Mouse (Mus musculus) hindbrain, embryonic 10.5 days (tissue): ENCODE data around the gene Gosr1. TPM values are rescaled to one million over a fixed set of nuclear protein-coding genes. Genes with fewer than 3 reads are reported as not detected.
A peak's percentile ranks its signal among the peaks of the same experiment; 100 is the strongest.

Experiments used
- DNase-seq: peaks from one replicate; pipeline ENCODE4 v3.0.0-alpha.2; 2017; ENCODE audit warnings: low spot score
- H3K27ac ChIP-seq: fragments of 300-500 bp; sonication (generic); 2 replicates; pipeline ENCODE4 v1.5.1; 2016; ENCODE audit warnings: mild to moderate bottlenecking, moderate library complexity
- H3K27me3 ChIP-seq: fragments of 300-500 bp; sonication (generic); 2 replicates; pipeline ENCODE4 v1.6.1; 2016; ENCODE audit warnings: mild to moderate bottlenecking; ENCODE audit not compliant: poor library complexity, insufficient read depth, severe bottlenecking
- H3K36me3 ChIP-seq: fragments of 300-500 bp; sonication (generic); 2 replicates; pipeline ENCODE4 v1.6.1; 2016; ENCODE audit warnings: mild to moderate bottlenecking, moderate library complexity
- H3K4me1 ChIP-seq: fragments of 300-500 bp; sonication (generic); replicated peaks from 2 replicates; pipeline ENCODE4 v1.6.1; 2016; ENCODE audit warnings: mild to moderate bottlenecking
- H3K4me3 ChIP-seq: fragments of 300-500 bp; sonication (generic); 2 replicates; pipeline ENCODE4 v1.5.1; 2016; ENCODE audit warnings: mild to moderate bottlenecking, moderate library complexity
- H3K9me3 ChIP-seq: fragments of 300-500 bp; sonication (generic); 2 replicates; pipeline ENCODE4 v1.6.1; 2016; ENCODE audit warnings: mild to moderate bottlenecking, moderate library complexity
- WGBS: fragments of 180-500 bp; shearing (Covaris S2); methylation state at CpG from one replicate; pipeline ENCODE4 v1.1.7; 2016; 5-methylcytosine and 5-hydroxymethylcytosine counted together
- polyA plus RNA-seq: library from polyadenylated mRNA; unstranded; fragments of >200 nt; fragmentation: Nextera tagmentation; extraction: Ambion mirVana; gene quantifications from 2 replicates; pipeline ENCODE4 v1.2.1, GENCODE M21; 2016

The Gosr1 gene
- polyA plus RNA-seq, 1 experiment from 2014 or later = 29.8 TPM

- Histone ChIP-seq H3K27ac (no peak overlapping the region), H3K4me1 (no peaks in the 10 kb centered on the region), H3K4me3 (no peak overlapping the region), H3K27me3 (no peaks in the 10 kb centered on the region), H3K36me3 (no peaks in the 10 kb centered on the region), H3K9me3 (no peaks in the 10 kb centered on the region)
- 84% methylated on average over 3 of the region's 3 CpGs for WGBS
- no peak for DNase-seq
Measured at GRCm38 (mm10) chr11:76773811-76774210, 10.4 kb upstream of the Gosr1 start.

DNA sequence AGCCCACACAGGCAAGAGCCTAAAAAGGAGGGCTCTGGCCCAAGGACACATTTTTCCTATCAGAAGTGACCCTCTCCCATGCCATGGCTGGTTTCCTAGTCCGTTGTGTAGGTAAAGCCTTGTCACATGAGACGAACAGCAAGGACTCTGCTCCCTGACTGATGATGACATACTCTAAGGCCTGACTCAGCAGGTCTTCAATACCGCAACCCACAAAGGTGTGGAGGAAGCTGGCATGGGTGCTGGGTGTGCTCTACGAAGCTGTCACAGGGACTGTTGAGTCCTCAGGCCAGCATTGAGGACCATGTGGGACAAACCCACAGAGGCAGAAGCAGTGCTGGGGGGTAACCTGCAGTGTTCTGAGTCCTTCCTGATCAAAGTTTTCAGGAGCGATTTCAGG lies 7.2 kb upstream of the Gosr1 start:
- no peak overlapping the region for H3K4me3 ChIP-seq
- 89% methylated on average over 5 of the region's 5 CpGs for WGBS
- no peak overlapping the region for H3K27ac ChIP-seq
- H3K9me3 ChIP-seq = no peaks in the 10 kb centered on the region
- no peaks in the 10 kb centered on the region for H3K27me3 ChIP-seq
- no peak for DNase-seq
- H3K4me1 ChIP-seq = no peaks in the 10 kb centered on the region
- H3K36me3 ChIP-seq = no peaks in the 10 kb centered on the region

GRCm38 (mm10) chr11:76763741-76764122 lies 353 bp upstream of the Gosr1 start:
- H3K27me3 ChIP-seq = no peaks in the 10 kb centered on the region
- peaks cover 27% of the 10 kb centered on the region for H3K36me3 ChIP-seq
- H3K4me3 ChIP-seq = peak overlapping the region; percentile 70
- no peak for DNase-seq
- 12% methylated on average over 4 of the region's 4 CpGs for WGBS
- peaks cover 8% of the 10 kb centered on the region for H3K4me1 ChIP-seq
- H3K27ac ChIP-seq = peak overlapping the region; percentile 92; the same call in 1 of the 2 replicates
- no peaks in the 10 kb centered on the region for H3K9me3 ChIP-seq

- Histone ChIP-seq H3K4me1 (no peaks in the 10 kb centered on the region), H3K27ac (no peak overlapping the region), H3K9me3 (no peaks in the 10 kb centered on the region), H3K36me3 (peaks cover 90% of the 10 kb centered on the region), H3K27me3 (no peaks in the 10 kb centered on the region), H3K4me3 (no peak overlapping the region)
- WGBS = 87% methylated on average over 3 of the region's 3 CpGs
- DNase-seq = no peak
Measured at GRCm38 (mm10) chr11:76752276-76752675, 11.1 kb downstream of the Gosr1 start.

GRCm38 (mm10) chr11:76748819-76749218 lies 14.6 kb downstream of the Gosr1 start:
- Histone ChIP-seq H3K4me3 (no peak overlapping the region), H3K27me3 (no peaks in the 10 kb centered on the region), H3K9me3 (no peaks in the 10 kb centered on the region), H3K27ac (no peak overlapping the region), H3K36me3 (peaks cover 92% of the 10 kb centered on the region), H3K4me1 (no peaks in the 10 kb centered on the region)
- no peak for DNase-seq
- WGBS = 90% methylated on average over 9 of the region's 9 CpGs

GRCm38 (mm10) chr11:76745921-76746320 lies 17.5 kb downstream of the Gosr1 start:
- H3K27me3 ChIP-seq = no peaks in the 10 kb centered on the region
- no peaks in the 10 kb centered on the region for H3K9me3 ChIP-seq
- H3K36me3 ChIP-seq = peaks cover 88% of the 10 kb centered on the region
- DNase-seq = no peak
- H3K27ac ChIP-seq = no peak overlapping the region
- no peak overlapping the region for H3K4me3 ChIP-seq
- WGBS = 95% methylated on average over 1 of the region's 1 CpGs
- H3K4me1 ChIP-seq = no peaks in the 10 kb centered on the region

- H3K4me3 ChIP-seq = no peak overlapping the region
- H3K27me3 ChIP-seq = no peaks in the 10 kb centered on the region
- no peak for DNase-seq
- no peaks in the 10 kb centered on the region for H3K4me1 ChIP-seq
- H3K9me3 ChIP-seq = no peaks in the 10 kb centered on the region
- H3K36me3 ChIP-seq = peaks cover 83% of the 10 kb centered on the region
- no peak overlapping the region for H3K27ac ChIP-seq
- 81% methylated on average over 7 of the region's 7 CpGs for WGBS
Measured at GRCm38 (mm10) chr11:76744550-76744949, 18.8 kb downstream of the Gosr1 start.

DNA sequence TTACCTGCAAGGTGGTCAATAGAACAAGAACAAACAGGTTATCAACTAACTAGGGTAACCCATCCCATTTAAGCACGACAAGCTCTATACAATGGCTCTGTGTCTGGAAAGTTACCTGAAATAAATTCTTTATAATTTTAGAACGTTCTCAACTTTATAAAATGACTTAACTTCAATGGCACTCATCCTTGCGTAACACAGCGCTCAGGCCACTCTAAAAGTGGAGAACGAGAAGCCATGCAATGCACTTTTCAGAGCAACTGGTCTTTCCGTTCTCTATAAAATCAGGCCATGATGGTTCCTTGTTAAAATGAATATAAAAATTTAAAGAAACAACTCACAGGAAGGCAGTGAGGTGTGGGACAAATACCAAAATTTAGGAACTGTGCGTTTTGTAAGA lies 20.9 kb downstream of the Gosr1 start:
- peaks cover 70% of the 10 kb centered on the region for H3K36me3 ChIP-seq
- no peak for DNase-seq
- H3K27ac ChIP-seq = no peak overlapping the region
- no peak overlapping the region for H3K4me3 ChIP-seq
- no peaks in the 10 kb centered on the region for H3K4me1 ChIP-seq
- H3K9me3 ChIP-seq = no peaks in the 10 kb centered on the region
- no peaks in the 10 kb centered on the region for H3K27me3 ChIP-seq
- WGBS = 96% methylated on average over 7 of the region's 7 CpGs

DNA sequence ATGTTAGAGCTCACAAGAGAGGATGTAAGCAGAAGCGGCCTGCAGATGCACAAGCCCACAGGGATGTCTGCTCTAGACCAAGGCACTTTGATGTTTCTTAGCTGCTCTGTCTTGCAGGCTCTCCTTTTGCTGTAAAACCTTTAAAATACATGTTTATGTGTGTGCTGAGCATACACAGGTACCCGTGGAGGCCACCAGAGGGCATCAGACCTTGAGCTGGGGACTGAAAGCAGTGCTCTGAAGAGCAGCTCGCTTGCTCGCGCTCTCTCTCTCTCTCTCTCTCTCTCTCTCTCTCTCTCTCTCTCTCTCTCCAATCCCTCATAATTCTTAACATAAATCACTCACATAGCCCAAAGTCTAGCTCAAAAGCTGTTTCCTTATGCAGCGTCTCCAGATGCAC lies 24.3 kb downstream of the Gosr1 start:
- Histone ChIP-seq H3K27me3 (no peaks in the 10 kb centered on the region), H3K36me3 (peaks cover 70% of the 10 kb centered on the region), H3K4me3 (no peak overlapping the region), H3K4me1 (peaks cover 15% of the 10 kb centered on the region), H3K27ac (no peak overlapping the region), H3K9me3 (no peaks in the 10 kb centered on the region)
- DNase-seq = peak; percentile 21
- WGBS = 77% methylated on average over 6 of the region's 6 CpGs

DNA sequence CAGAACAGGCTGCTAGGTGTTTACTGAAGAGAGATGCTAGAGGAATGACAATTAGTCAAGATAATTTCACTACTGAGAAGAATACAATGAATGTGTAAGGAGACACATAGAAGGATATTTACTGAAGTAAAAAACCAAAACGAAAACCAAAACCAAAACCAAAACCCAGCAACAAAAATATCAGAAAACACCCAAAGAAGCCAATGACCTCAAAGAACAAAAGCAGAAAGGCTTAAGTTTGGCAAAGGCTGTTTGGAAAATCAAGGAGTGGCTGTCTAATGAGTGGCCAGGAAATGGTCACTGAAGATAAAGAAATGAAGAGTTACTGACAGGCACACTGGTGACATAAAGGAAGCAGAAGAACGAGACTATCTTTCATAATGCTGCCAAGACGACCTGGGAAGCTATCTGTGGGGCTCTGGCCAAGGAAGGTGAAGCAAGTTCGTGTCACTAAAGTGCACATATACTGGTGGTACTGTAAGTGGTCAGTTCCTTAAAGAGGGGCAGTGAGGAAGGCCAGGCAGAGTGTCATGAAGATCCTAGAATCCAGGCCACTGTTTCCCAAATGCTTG lies 27.5 kb downstream of the Gosr1 start:
- peaks cover 24% of the 10 kb centered on the region for H3K4me1 ChIP-seq
- peaks cover 74% of the 10 kb centered on the region for H3K36me3 ChIP-seq
- 0 out of 2 replicates have a peak overlapping the region, but pooled peaks have one; percentile 43 for H3K27ac ChIP-seq
- no peaks in the 10 kb centered on the region for H3K27me3 ChIP-seq
- 84% methylated on average over 4 of the region's 4 CpGs for WGBS
- no peaks in the 10 kb centered on the region for H3K9me3 ChIP-seq
- no peak overlapping the region for H3K4me3 ChIP-seq
- DNase-seq = no peak

- H3K27me3 ChIP-seq = no peaks in the 10 kb centered on the region
- H3K36me3 ChIP-seq = peaks cover 80% of the 10 kb centered on the region
- peak overlapping the region; percentile 40; the same call in 1 of the 2 replicates for H3K27ac ChIP-seq
- H3K9me3 ChIP-seq = no peaks in the 10 kb centered on the region
- peaks cover 24% of the 10 kb centered on the region for H3K4me1 ChIP-seq
- H3K4me3 ChIP-seq = no peak overlapping the region
- WGBS = 60% methylated on average over 3 of the region's 3 CpGs
- no peak for DNase-seq
Measured at GRCm38 (mm10) chr11:76734560-76734959, 28.8 kb downstream of the Gosr1 start.

GRCm38 (mm10) chr11:76730650-76731049 lies 32.7 kb downstream of the Gosr1 start:
- no peaks in the 10 kb centered on the region for H3K9me3 ChIP-seq
- WGBS = 80% methylated on average over 3 of the region's 3 CpGs
- no peak for DNase-seq
- H3K4me3 ChIP-seq = no peak overlapping the region
- H3K4me1 ChIP-seq = peaks cover 24% of the 10 kb centered on the region
- H3K36me3 ChIP-seq = peaks cover 84% of the 10 kb centered on the region
- H3K27me3 ChIP-seq = no peaks in the 10 kb centered on the region
- H3K27ac ChIP-seq = no peak overlapping the region

DNA sequence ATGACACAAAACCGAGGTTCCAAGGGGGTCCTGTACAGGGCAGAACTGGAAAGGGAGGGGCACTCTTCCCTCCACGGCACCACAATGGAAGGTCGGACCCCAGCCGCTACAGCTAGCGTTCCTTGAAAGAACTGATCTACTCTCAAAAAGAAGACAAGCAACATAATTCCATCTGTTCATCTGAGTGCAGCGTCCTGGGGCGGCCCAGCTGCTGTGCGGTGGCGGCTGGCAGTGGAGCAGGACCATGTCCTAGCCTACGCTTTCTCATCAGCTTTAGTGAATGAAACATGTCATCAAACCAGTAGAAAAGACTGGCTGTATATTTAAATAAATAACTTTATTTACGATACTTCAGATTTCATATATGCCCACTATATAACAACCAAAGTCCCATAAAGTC lies 35.3 kb downstream of the Gosr1 start:
- H3K4me1 ChIP-seq = no peaks in the 10 kb centered on the region
- H3K36me3 ChIP-seq = peaks cover 61% of the 10 kb centered on the region
- no peak for DNase-seq
- no peaks in the 10 kb centered on the region for H3K27me3 ChIP-seq
- H3K27ac ChIP-seq = no peak overlapping the region
- H3K9me3 ChIP-seq = no peaks in the 10 kb centered on the region
- no peak overlapping the region for H3K4me3 ChIP-seq
- 76% methylated on average over 11 of the region's 11 CpGs for WGBS

GRCm38 (mm10) chr11:76723911-76724310 lies 39.5 kb downstream of the Gosr1 start:
- Histone ChIP-seq H3K36me3 (peaks cover 19% of the 10 kb centered on the region), H3K9me3 (no peaks in the 10 kb centered on the region), H3K27me3 (no peaks in the 10 kb centered on the region), H3K4me1 (no peaks in the 10 kb centered on the region), H3K4me3 (no peak overlapping the region), H3K27ac (no peak overlapping the region)
- no peak for DNase-seq
- 84% methylated on average over 8 of the region's 8 CpGs for WGBS
